Mouse (Mus musculus): ENCODE data around the gene Spag9. TPM values are rescaled to one million over a fixed set of nuclear protein-coding genes. Genes with fewer than 3 reads are reported as not detected.
A peak's percentile ranks its signal among the peaks of the same experiment; 100 is the strongest.

The Spag9 gene
- 89.6 and 109 TPM in 2 replicates for polyA plus RNA-seq (2014; fragmentation: Nextera tagmentation; extraction: Ambion mirVana)

- peak; percentile 94 for ATAC-seq
- H3K4me2 ChIP-seq (ENCODE audit: low read length) = peak within 1 kb of the TSS; percentile 96
- H3K9ac ChIP-seq (ENCODE audit: low read length) = peak within 1 kb of the TSS; percentile 92
- 1% methylated on average over 23 of the region's 70 CpGs for whole genome bisulfite sequencing
- no peaks in the 10 kb centered on the region for H3K9me3 ChIP-seq (replicated peaks; ENCODE audit: control insufficient read depth, low read length)
- peak; percentile 96 for DNase-seq (ENCODE audit: low spot score)
- H3K4me3 ChIP-seq (ENCODE audit: low read depth, low read length) = peak within 1 kb of the TSS; percentile 92
- no peaks in the 10 kb centered on the region for H3K27me3 ChIP-seq (replicated peaks; ENCODE audit: control insufficient read depth, insufficient read depth, low read length)
- H3K27ac ChIP-seq (ENCODE audit: low read depth, low read length) = peak within 1 kb of the TSS; percentile 78
- peaks cover 17% of the 10 kb centered on the region for H3K4me1 ChIP-seq (ENCODE audit: control insufficient read depth, insufficient read depth, low read length)
- no peaks in the 10 kb centered on the region for H3K36me3 ChIP-seq (ENCODE audit: control insufficient read depth, insufficient read depth, low read length)
These were observed at the start of gene Spag9 for GRCm38 (mm10) chr11:93995720-93996305. Gene Spag9, plus strand, starts transcription at chr11:93996091.

GRCm38 (mm10) chr11:93948887-93949567 is 46.9 kb upstream of the Spag9 start:
- no peak for DNase-seq (ENCODE audit: low spot score)
- WGBS = 91% methylated on average over 9 of the region's 9 CpGs
- Histone ChIP-seq H3K9ac (ENCODE audit: low read length) (no peak overlapping the region), H3K36me3 (ENCODE audit: control insufficient read depth, insufficient read depth, low read length) (peaks cover 50% of the 10 kb centered on the region), H3K4me1 (ENCODE audit: control insufficient read depth, insufficient read depth, low read length) (no peaks in the 10 kb centered on the region), H3K27ac (ENCODE audit: low read depth, low read length) (no peak overlapping the region), H3K4me2 (ENCODE audit: low read length) (no peak overlapping the region), H3K27me3 (replicated peaks; ENCODE audit: control insufficient read depth, insufficient read depth, low read length) (no peaks in the 10 kb centered on the region), H3K9me3 (replicated peaks; ENCODE audit: control insufficient read depth, low read length) (no peaks in the 10 kb centered on the region), H3K4me3 (ENCODE audit: low read depth, low read length) (no peak overlapping the region)
- no peak for ATAC-seq

- DNase-seq (ENCODE audit: low spot score) (no peak), ATAC-seq (no peak)
- Histone ChIP-seq H3K4me1 (ENCODE audit: control insufficient read depth, insufficient read depth, low read length) (peaks cover 4% of the 10 kb centered on the region), H3K4me3 (ENCODE audit: low read depth, low read length) (no peak overlapping the region), H3K27me3 (replicated peaks; ENCODE audit: control insufficient read depth, insufficient read depth, low read length) (no peaks in the 10 kb centered on the region), H3K27ac (ENCODE audit: low read depth, low read length) (no peak overlapping the region), H3K9me3 (replicated peaks; ENCODE audit: control insufficient read depth, low read length) (no peaks in the 10 kb centered on the region), H3K36me3 (ENCODE audit: control insufficient read depth, insufficient read depth, low read length) (peaks cover 43% of the 10 kb centered on the region), H3K9ac (ENCODE audit: low read length) (no peak overlapping the region), H3K4me2 (ENCODE audit: low read length) (no peak overlapping the region)
- 94% methylated on average over 1 of the region's 1 CpGs for WGBS
These were observed 45.8 kb upstream of the Spag9 start for GRCm38 (mm10) chr11:93950045-93950444.

- Histone ChIP-seq H3K4me3 (ENCODE audit: low read depth, low read length) (no peak overlapping the region), H3K27ac (ENCODE audit: low read depth, low read length) (no peak overlapping the region), H3K4me2 (ENCODE audit: low read length) (no peak overlapping the region), H3K4me1 (ENCODE audit: control insufficient read depth, insufficient read depth, low read length) (peaks cover 9% of the 10 kb centered on the region), H3K9ac (ENCODE audit: low read length) (no peak overlapping the region), H3K27me3 (replicated peaks; ENCODE audit: control insufficient read depth, insufficient read depth, low read length) (no peaks in the 10 kb centered on the region), H3K9me3 (replicated peaks; ENCODE audit: control insufficient read depth, low read length) (no peaks in the 10 kb centered on the region), H3K36me3 (ENCODE audit: control insufficient read depth, insufficient read depth, low read length) (peaks cover 40% of the 10 kb centered on the region)
- WGBS = 72% methylated on average over 5 of the region's 5 CpGs
- DNase-seq (ENCODE audit: low spot score) = no peak
- ATAC-seq = no peak
These were observed 43.5 kb upstream of the Spag9 start for GRCm38 (mm10) chr11:93952376-93952775.

- WGBS = 47% methylated on average over 13 of the region's 13 CpGs
- Histone ChIP-seq H3K4me2 (ENCODE audit: low read length) (peak overlapping the region; percentile 91), H3K4me3 (ENCODE audit: low read depth, low read length) (peak overlapping the region; percentile 56), H3K4me1 (ENCODE audit: control insufficient read depth, insufficient read depth, low read length) (peaks cover 9% of the 10 kb centered on the region), H3K9ac (ENCODE audit: low read length) (peak overlapping the region; percentile 65), H3K36me3 (ENCODE audit: control insufficient read depth, insufficient read depth, low read length) (peaks cover 55% of the 10 kb centered on the region), H3K27me3 (replicated peaks; ENCODE audit: control insufficient read depth, insufficient read depth, low read length) (no peaks in the 10 kb centered on the region), H3K27ac (ENCODE audit: low read depth, low read length) (peak overlapping the region; percentile 84; the same call in 1 of the 2 replicates), H3K9me3 (replicated peaks; ENCODE audit: control insufficient read depth, low read length) (no peaks in the 10 kb centered on the region)
- ATAC-seq (peak; percentile 8), DNase-seq (ENCODE audit: low spot score) (no peak)
These were observed 41.1 kb upstream of the Spag9 start for GRCm38 (mm10) chr11:93954738-93955255.

GRCm38 (mm10) chr11:93955256-93956150 is 40.4 kb upstream of the Spag9 start:
- H3K36me3 ChIP-seq (ENCODE audit: control insufficient read depth, insufficient read depth, low read length) = peaks cover 60% of the 10 kb centered on the region
- ATAC-seq = peak; percentile 97

GRCm38 (mm10) chr11:93956159-93956558 is 39.7 kb upstream of the Spag9 start, which contains the start of gene Nme2:
Gene Nme2, minus strand, starts transcription at chr11:93956259.
- ATAC-seq (peak; percentile 3; the same call in 1 of the 2 replicates), DNase-seq (ENCODE audit: low spot score) (no peak)
- Histone ChIP-seq H3K9me3 (replicated peaks; ENCODE audit: control insufficient read depth, low read length) (no peaks in the 10 kb centered on the region), H3K27me3 (replicated peaks; ENCODE audit: control insufficient read depth, insufficient read depth, low read length) (no peaks in the 10 kb centered on the region), H3K4me2 (ENCODE audit: low read length) (peak within 1 kb of the TSS; percentile 91), H3K4me3 (ENCODE audit: low read depth, low read length) (peak within 1 kb of the TSS; percentile 56), H3K27ac (ENCODE audit: low read depth, low read length) (peak within 1 kb of the TSS; percentile 84), H3K36me3 (ENCODE audit: control insufficient read depth, insufficient read depth, low read length) (peaks cover 59% of the 10 kb centered on the region), H3K9ac (ENCODE audit: low read length) (peak within 1 kb of the TSS; percentile 65), H3K4me1 (ENCODE audit: control insufficient read depth, insufficient read depth, low read length) (peaks cover 9% of the 10 kb centered on the region)
- 9% methylated on average over 6 of the region's 6 CpGs for WGBS

More at GRCm38 (mm10) chr11:93955256-93956150, 40.4 kb upstream of the Spag9 start:
- Histone ChIP-seq H3K27ac (ENCODE audit: low read depth, low read length) (peak overlapping the region; percentile 84), H3K4me2 (ENCODE audit: low read length) (peak overlapping the region; percentile 91), H3K4me1 (ENCODE audit: control insufficient read depth, insufficient read depth, low read length) (peaks cover 9% of the 10 kb centered on the region), H3K9ac (ENCODE audit: low read length) (peak overlapping the region; percentile 65), H3K9me3 (replicated peaks; ENCODE audit: control insufficient read depth, low read length) (no peaks in the 10 kb centered on the region), H3K27me3 (replicated peaks; ENCODE audit: control insufficient read depth, insufficient read depth, low read length) (no peaks in the 10 kb centered on the region), H3K4me3 (ENCODE audit: low read depth, low read length) (peak overlapping the region; percentile 56)
- peak; percentile 91 for DNase-seq (ENCODE audit: low spot score)
- under 1% methylated on average over 67 of the region's 67 CpGs for WGBS

- H3K36me3 ChIP-seq (ENCODE audit: control insufficient read depth, insufficient read depth, low read length) = peaks cover 61% of the 10 kb centered on the region
- DNase-seq (ENCODE audit: low spot score) = no peak
- H3K27ac ChIP-seq (ENCODE audit: low read depth, low read length) = no peak overlapping the region
- H3K4me3 ChIP-seq (ENCODE audit: low read depth, low read length) = no peak overlapping the region
- 84% methylated on average over 2 of the region's 2 CpGs for WGBS
- no peak overlapping the region for H3K9ac ChIP-seq (ENCODE audit: low read length)
- no peaks in the 10 kb centered on the region for H3K9me3 ChIP-seq (replicated peaks; ENCODE audit: control insufficient read depth, low read length)
- peaks cover 9% of the 10 kb centered on the region for H3K4me1 ChIP-seq (ENCODE audit: control insufficient read depth, insufficient read depth, low read length)
- no peak overlapping the region for H3K4me2 ChIP-seq (ENCODE audit: low read length)
- no peak for ATAC-seq
- H3K27me3 ChIP-seq (replicated peaks; ENCODE audit: control insufficient read depth, insufficient read depth, low read length) = no peaks in the 10 kb centered on the region
These were observed 38.8 kb upstream of the Spag9 start for GRCm38 (mm10) chr11:93957031-93957555.

Data from forebrain, embryonic 14.5 days (tissue).